Mouse (Mus musculus): ENCODE results near the gene Grap2.
"Not testable (repeated sequence)": the region's sequence is repeated elsewhere in the genome, so short reads cannot be mapped to it uniquely, and the experiment has no call there.

Grap2 gene

DNA sequence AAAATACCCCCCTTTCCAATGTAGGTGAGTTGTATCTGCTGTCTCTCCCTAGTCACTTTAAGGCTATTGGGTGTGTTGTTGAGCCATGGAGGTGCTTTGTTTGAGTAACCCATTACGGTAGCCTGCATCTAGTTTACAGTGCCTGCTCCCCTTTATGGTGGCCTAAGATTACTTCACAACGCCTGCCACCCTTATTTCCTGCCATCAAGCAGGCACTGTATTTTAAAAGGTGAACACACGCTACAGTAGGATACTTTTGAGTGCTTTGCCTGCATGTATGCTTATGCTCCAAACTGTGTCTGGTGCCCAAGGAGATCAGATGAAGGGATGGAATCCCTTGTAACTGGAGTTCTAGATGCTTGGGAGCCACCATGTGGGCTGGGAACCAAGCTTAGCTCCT, 5.3 kb upstream of the Grap2 start:
- no peak for DNase-seq (ENCODE audit: low read depth)

DNA sequence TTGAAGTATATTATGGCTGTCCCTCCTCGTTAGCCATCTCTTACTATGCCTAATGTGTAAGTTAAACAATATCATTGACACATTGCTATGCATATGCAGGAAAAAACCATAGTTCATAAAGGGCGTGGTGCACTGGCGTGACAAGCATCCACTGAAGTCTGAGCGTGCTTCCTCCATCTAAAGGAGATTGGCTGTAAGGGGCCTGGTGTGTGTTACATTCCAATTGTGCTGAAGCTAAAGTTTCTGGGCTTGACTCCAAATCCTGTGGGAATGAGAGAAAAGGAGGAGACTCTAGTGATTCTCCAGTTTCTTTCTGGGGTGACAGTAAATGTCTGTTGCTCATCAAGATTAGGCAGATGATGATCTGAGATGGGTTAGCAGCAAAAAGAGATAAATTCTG, 4.7 kb upstream of the Grap2 start:
- no peak for DNase-seq (ENCODE audit: low read depth)

DNA sequence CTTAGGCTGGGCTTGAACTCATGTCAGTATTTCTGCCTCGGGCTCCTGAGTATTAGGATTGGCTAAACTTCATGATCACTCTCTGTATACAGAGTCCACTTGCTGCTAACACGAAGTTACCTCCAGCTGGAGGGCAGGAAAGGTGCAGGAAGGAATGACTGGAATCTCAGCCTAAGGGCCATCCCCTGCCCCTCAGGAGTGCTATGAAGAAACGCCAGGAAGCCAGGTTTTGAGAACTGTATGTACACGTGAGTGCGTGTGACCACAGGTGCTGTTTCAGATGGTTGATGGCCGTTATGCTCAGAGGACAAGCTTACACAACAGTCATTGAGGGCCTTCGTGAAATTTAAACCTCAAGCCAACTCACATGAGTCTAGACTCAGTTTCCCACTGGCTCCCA, 3.2 kb upstream of the Grap2 start:
- DNase-seq (ENCODE audit: low read depth) = no peak

DNA sequence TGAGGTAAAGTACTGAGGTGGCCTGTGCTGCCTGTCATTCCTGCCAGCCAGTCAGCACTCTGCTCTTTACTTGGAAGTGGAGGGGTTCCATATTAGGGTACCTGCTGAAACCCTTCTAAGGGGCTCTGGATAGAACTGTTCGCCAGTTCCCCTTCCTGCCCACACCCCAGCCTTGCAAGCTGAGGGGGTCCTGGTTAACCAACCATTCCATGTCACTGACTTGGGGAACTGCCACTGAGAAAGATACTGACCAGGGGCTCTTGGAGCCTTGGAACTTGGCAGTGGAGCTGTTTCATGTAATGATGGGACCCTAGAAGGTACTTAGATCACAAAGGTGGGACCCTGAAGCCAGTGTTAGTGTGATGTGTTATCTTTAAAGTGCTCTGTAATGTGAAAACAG, 2.2 kb upstream of the Grap2 start:
- DNase-seq (ENCODE audit: low read depth) = no peak

DNA sequence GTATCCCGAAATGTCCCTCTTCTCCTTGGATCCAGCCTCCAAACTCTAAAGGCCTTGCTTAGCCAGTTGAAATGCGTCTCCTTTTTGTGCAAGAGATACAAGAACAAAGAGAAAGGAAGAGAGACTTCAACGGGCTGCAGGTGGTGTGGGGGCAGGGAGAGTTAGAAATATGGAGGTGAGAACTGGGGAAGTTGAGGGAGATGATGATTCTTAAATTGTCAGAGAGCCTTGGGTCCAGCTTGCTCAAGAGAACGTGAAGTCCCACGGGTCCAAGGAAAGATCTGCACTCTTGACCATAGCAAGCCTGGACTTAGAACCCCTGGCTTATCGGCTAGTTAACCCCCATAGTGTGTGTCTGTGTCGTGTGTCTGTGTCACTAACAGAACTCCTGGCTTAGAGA, 783 bp upstream of the Grap2 start:
- DNase-seq (ENCODE audit: low read depth) = no peak

DNA sequence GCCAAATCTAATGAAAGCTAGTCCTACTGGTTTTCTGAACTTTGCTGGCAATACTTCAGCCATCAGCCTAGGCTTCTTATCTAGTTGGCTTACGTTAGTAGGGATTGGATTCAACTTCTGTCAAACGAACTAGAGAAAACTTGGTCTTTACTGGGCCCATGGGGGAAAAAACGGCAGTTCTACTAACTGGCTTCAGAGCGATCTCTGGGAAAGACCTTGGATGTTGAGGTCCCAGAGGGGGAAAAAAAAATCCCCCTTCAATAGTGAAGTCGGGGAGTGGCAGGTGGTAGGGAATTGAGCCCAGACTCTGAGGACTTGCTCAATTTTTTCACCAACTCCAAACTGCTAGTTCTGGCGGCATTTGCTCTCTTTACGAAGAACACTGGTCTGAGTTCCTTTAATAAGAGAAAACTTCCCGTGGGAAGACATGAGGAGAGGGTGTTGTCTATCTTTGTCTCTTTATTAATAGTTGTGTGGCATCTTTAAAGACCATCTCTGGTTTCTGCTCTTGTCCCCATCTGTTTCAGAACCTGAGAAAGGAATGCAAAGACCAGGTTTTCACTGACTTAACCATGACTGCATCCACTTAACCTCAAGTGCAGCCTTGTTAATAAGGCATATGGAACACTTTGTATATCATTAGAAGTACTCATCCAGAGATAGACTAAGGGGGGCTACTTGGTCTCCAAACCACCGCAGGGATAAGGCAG, 572 bp downstream of the Grap2 start:
- DNase-seq (ENCODE audit: low read depth) = no peak

DNA sequence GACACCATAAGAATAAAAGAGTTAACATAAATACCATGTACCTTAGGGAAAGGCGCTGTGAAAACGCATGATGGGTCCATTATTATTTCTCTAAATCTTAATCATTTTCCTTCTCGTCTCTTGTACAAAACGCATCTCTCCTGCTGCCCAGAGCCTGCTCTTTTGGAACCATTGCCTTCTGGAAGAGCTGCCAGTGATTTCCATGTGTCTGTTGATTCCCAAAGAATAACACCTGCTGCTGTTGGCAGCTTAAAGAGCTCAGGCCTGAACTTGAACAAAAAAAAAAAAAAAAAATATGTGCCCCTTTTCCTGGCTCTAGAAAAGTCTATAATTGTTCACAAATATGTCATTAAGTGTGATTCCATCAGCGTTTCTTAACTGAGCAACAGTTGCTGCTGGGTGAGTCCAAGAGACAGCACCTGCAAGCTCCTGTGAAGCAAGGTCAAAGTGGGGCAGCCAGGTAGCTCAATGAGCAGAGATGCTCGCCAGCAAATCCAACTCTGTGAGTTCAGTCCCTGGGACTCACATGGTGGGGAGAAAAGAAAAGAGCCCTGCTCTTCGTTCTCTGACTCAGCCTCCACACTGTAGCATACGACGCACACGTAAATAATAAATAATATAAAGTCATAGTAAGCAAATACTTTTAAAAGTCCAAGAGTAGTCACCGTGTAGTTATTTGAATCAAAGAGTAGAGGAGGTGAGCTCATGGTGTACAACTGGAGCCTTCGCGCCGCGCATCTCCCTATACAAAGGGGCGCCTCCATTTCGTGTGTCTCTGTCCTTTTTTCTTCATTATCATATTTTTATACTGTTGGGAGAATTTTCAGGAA, 2.0 kb downstream of the Grap2 start:
- no peak for DNase-seq (ENCODE audit: low read depth)

DNA sequence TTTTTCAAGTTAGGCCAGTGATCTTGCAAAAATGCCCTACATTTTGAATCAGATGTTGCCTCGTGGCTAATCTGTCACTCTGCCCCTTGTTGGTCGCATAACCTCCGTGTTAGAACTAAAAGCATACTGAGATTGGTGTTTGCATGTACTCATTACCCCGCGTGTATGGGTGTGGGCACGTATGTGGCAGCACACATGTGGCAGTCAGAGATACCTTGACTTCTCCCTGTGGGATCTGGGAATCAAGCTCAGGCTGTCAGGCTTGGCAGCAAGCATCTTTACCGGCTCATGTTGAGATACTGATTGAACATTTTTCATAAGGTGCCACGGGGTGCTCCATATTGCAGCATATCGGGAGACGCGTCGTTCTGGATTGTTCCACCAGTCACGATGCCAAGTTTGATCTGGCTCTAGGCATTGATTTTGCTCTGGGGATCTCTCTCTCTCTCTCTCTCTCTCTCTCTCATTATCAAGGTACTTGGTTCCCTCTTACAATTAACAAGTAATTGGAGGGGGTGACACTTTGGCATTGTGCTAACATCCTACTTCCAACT, 3.5 kb downstream of the Grap2 start:
- no peak for DNase-seq (ENCODE audit: low read depth)

DNA sequence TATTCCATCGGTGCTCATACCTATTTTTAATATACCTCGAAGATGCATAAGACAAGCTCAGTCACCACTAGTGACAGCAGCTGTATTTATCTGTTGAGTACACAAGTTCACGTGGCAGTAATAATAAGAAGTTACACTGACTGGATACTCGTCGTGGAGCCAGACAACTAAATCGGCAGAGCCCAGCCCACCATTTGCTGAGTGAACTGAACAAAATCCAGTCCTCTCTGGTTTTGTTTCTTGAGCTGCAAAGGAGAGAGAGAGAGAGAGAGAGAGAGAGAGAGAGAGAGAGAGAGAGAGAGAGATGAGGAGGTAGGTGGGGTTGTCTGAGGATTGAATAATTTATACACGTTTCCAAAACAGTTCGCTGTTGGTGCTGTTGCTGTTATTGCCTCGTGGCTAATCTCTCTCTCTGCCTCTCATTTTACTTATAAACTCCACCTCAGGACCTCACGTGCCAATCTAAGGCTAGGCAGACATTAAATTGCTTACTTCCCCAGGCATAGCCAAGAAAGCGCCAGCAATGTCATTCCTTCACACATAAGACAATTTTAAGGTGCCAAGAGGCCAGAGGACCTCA, 4.1 kb downstream of the Grap2 start:
- DNase-seq (ENCODE audit: low read depth) = no peak

DNA sequence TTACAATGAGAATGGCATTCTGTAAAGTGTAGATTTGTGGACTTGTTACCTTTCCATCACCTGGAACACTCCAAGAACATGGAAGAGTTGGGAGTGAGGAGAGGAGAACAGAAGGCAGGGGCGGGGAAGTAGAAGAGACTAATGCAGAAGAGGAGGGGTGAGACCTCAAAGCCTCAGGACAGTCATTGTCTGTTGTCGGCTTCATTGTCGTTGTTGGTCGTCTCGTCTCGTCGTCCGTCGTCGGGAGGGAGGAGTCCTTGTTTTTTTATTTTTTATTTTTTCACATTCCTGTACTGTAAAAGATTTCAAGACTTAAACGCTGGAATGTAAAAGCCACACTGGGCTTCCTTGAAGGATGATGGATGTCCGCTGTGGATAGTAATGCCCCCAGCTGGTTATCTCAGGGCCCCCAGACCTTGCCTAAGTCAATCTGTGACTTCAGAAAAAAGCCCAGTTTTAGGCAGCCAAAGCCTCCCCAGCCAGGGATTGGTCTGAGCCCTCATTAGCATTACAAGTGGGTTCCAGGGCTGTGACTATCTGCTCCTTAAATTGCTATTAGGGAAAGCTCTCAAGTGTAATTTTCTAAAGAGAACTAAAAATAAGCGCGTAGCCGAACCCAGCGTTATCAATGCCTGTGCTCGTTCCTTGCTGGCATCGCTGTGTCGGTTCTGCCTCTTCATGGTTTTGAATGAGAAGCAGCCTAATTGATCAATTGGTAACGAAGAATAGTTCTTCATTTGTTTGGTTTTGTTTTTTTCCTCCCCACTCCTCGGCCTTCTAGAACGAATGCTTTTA, 5.0 kb downstream of the Grap2 start:
- no peak for DNase-seq (ENCODE audit: low read depth)

DNA sequence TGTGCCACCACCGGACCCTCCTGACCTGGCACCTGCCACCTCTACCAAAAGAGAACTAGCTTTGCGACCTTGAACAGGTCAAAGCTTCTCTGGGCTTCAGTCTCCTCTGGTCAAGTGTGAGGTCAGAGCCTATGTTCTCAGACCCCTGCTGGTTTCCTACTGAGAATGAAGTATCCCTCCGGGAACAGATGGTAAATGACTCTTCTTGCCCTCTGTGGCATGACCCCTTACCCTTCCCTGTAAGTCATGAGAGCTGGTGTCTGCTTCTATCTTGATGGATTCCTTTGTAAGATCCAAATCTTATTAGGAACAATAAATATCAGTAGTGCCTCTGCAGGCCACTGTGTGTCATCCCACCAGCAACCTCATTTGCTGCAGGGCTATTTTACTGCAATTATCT, 6.7 kb downstream of the Grap2 start:
- DNase-seq (ENCODE audit: low read depth) = no peak

DNA sequence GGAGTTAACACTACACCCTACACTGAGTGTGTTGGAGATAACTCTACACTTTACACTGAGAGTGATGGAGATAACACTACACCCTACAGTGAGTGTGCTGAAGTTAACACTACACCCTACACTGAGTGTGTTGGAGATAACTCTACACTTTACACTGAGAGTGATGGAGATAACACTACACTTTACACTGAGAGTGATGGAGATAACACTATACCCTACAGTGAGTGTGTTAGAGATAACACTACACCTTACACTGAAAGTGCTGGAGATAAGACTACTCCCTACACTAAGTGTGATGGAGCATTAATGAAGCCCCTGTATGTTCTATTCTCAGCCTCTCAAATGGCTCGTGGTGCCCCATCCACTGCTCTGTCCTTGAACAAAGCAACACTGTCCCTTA, 8.2 kb downstream of the Grap2 start:
- not testable (repeated sequence) for DNase-seq (ENCODE audit: low read depth)

DNA sequence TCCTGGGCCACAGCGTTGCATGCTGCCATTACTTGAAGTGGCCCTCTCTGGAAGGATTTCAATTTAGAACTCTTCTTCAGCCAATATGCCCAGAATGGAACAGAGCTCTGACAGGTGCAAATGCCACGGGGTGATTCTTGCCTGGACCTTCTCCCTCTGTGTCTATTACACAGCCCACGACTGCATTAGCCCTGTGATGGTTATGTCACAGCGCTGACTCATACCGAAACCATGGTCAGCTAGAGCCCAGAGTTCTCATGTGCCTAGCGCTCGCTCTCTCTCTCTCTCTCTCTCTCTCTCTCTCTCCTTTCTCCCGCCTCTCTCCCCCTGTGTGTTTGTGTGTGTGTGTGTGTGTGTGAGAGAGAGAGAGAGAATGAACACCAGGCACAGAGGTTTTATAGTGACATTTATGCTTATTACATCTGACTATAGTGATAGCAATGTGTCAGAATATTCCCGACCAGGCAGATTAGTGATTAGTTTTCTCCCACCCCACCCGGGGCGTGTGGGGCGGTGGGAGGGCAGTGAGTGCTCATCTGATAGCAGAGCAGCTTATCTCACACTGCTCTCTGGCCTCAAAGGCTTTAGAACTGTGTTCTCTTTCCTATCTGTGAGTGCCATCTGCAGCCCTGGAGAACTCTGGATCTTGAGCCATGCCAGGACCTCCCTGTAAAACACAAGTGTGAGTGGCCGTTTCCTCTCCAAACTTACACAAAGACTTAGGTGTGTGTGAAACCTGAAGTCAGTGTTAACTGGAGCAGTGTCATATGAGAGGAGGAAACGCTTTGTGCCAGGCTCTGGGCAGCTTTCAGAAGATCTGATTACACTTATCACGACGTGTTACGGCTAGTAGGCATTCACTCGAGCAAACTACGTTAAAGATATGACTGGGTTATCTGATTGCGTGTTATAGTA, 10.4 kb downstream of the Grap2 start:
- peak; percentile 7 for DNase-seq (ENCODE audit: low read depth)

DNA sequence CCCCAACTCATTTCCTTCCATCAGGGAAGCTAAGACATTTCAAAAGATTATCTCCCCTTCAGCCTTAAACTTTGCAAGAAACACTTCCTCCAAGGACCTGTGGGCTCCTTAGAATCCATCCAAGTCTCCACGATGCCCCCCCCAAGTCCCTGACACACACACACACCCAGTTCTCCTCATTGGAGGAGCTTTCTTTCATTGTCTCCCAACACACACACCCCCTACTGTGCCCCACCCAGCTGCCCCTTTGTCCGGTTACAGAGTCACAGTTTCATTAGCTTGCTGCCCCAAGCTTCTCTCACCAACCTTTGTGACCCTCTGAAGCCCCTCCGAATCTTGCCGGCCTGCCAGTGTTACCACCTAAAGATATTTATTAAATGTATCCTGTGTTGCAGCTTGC, 13.9 kb downstream of the Grap2 start:
- no peak for DNase-seq (ENCODE audit: low read depth)

DNA sequence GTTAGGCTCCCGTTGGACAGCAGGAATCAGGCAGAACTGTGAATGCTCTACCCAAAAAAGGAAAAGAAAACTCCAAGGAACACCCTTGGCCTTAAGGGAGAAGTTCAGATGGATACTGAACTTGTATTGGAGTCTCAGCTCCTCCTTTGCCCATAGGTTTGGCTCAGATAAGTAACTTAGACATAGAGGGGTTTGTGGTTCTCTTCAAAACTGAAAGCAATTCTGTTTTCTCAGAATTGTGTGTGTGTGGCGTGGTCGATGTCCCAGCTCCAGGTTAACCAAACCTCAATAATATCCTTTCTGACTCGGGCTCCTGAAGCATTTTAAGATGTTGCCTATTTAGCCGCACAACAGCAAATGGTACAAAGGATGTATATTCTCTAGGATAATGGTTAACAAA, 18.2 kb downstream of the Grap2 start:
- no peak for DNase-seq (ENCODE audit: low read depth)

DNA sequence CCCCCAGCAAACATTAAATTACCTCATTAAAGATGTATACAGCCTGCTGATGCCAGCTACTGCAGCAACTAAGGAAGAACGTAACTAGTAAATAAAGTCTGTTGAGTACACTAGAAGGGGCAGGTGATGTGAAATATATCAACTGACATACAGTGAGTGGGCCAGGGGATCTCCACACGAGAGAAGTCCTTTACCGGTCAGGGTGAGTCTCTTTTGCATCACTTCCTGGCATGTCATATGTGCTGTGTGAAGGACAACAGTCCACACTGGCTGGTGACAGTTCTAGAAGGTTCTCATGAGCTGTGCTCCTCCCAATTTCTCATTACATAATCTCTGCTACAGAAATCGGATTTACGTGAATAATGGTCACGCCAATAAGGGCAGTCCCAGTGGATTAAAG, 20.3 kb downstream of the Grap2 start:
- no peak for DNase-seq (ENCODE audit: low read depth)

DNA sequence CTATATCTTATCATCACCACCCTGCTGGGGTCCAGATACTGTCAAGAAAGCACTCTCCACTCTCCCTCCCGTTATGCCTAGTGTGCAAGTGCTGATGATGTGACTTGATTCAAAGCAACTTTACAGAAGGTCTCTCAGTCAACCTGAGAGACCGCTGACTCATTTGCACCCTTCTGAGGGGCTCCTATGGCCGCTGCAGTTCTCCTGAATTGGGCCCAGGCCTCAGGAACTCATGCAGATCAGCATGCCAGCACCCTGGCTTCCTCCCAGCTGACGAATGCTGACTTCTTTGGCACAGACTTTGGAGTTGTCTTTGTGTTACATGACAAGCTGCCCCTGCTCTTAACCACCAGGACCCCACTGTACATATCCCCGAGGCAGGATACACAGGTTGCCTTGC, 21.5 kb downstream of the Grap2 start:
- no peak for DNase-seq (ENCODE audit: low read depth)

DNA sequence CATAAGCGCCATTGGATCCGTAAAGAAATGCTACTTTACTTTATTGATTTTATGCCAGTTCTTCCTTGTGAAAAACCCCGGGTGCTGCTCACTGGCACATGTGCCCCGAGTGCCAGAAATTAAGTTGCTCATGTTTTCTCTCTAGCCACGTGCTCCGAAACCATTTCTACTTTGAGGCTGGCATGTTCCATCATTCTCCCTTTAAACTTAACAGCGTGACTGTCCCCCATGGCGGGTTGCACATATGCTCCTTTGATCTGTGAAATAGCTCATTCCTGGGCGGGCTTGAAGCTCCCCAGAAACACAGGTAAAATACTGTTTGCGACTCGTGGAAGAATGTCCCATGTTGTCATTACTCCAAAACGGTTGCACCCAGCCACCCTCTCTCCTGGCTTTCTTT, 26.4 kb downstream of the Grap2 start:
- no peak for DNase-seq (ENCODE audit: low read depth)

DNA sequence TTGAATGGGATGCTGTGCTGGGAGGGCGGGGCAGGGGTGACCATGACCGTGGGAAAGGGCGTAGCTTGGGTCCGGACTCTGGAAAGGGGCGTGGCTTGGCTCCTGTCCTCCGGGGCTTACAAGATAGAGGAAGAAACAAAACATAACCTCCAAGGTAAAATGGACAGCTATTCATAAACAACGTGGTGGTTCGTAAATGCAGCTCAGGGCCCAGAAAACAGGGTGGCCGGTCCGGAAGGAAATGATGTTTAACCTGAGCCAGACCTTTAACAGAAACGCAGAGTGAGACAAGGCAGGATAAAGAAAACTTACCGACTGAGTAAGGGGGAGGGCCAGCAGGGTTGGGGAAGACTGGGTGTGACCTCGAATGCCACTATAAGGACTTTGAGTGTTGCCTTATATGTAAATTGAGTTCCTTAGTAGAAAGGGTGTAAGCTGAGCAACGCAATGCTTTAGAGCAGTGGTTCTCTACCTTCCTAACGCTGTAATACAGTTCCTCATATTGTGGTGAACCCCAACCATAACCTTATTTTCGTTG, 26.9 kb downstream of the Grap2 start:
- DNase-seq (ENCODE audit: low read depth) = peak; percentile 54

DNA sequence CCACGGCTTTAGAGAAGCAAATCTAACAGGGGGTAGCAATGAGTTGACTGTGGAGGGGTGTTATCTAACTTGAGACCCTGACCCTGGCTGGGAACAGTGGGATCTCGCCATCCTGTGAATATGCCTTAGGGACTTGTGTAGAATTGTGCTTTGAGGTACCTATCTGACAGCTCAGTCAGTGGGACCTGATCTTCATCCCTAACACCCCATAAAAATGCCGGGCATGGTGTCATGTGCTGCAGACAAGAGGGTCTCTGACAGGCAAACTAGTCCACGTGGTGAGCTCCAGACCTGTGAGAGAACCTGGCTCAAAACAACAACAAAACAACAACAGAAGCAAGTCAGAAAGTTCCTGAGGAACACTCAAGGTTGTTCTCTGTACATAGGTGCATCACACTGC, 27.4 kb downstream of the Grap2 start:
- DNase-seq (ENCODE audit: low read depth) = no peak

DNA sequence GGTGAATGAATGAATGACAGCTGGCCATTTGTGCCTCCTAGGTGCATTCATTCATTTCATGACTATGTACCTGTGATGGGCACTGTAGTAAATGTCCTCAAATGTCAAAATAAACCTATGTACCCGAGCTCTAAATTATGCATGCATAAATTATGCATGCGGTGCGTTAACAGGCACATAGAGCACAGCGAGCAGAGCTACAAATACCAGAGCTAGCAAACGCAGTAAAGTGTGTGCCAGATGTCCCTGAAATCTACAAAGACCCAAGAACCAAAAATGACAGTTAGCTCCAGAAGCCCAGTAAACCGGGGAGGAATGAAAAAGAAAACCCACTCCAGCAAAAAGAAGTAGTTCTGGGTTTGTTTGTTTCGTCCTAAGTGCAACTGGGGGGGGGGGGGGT, 29.1 kb downstream of the Grap2 start:
- DNase-seq (ENCODE audit: low read depth) = no peak
